Mouse (Mus musculus): ENCODE results near the gene Smc3. TPM values are rescaled to one million over a fixed set of nuclear protein-coding genes. Genes with fewer than 3 reads are reported as not detected.

Smc3 gene
- total and polyA plus RNA-seq, 2 experiments from 2014 or later: 15.3 to 44.1 TPM

DNA sequence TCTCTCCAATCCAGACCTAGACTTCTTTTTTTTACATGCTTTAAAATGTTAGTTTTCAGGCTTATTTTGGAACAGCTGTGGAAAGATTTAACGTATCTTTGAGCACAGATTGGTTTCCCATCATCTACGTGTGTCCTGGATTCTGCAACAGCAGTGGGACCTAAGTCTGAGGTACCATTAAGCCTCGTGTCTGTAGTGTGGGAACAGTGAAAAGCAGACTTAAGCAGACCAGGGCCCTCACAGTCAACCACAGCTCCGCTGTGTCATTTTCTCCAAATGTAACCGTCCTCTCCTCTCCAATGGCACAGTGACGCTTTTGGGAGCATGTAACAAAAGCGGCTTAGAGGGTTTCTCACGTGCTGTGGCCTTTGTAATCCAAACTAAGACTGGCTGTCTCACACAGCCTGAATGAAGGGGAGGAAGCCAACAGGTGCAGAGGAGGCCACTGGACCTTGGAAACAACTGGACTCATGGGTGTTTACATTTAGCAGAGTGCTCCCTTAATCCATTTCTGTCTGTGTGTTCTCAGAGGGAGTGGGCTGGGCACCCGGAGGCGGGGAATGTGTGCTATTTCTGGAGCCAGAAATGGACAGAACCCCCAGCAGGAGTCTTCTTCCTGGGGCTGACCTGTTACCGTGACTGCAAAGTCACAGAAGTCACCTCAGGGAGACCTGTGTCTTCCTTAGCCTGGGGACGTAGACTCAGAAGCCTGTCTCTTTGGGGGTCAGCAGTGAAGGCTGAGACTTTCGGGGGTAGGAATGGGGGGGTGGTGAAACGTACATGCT is 61.9 kb downstream of the Smc3 start:
- DNase-seq (ENCODE audit: low spot score) (no peak), ATAC-seq (no peak)
- Histone ChIP-seq H3K9me3 (ENCODE audit: low read length) (no peaks in the 10 kb centered on the region), H3K27ac (no peak overlapping the region), H3K4me2 (ENCODE audit: low read depth, low read length) (no peak overlapping the region), H3K27me3 (ENCODE audit: insufficient read depth, low read length) (no peaks in the 10 kb centered on the region), H3K4me1 (ENCODE audit: insufficient read depth, low read length) (no peaks in the 10 kb centered on the region), H3K36me3 (ENCODE audit: insufficient read depth, low read length) (no peaks in the 10 kb centered on the region), H3K4me3 (ENCODE audit: low read length) (no peak overlapping the region), H3K9ac (replicated peaks; ENCODE audit: low read length) (no peak overlapping the region)
- WGBS: 51% methylated on average over 14 of the region's 14 CpGs
- TF ChIP-seq CTCF (IDR thresholded peaks at IDR 0.05; ENCODE audit: low read depth): no peak

DNA sequence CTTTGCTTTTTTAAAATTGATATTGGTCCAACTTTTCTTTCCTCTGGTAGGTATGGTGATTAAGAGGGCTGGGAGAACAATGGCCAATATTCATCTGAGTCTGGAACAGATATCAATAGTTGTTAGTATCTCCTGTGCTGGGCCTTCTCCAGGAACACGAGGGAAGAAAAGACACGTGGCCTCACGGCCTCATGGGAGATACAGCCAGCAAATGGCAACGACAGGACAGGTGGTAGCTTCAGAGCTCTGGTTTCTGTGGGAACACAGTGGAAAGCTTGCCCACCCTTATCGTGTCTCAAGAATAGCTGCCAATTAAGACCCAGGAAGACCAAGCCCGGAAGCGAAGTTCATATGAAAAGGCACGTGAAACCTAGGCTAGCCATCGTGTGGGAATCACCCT is 64.6 kb downstream of the Smc3 start:
- ATAC-seq: no peak

GRCm38 (mm10) chr19:53665391-53665790 is 65.2 kb downstream of the Smc3 start:
- Histone ChIP-seq H3K27me3 (ENCODE audit: insufficient read depth, low read length) (no peaks in the 10 kb centered on the region), H3K9me3 (ENCODE audit: low read length) (no peaks in the 10 kb centered on the region), H3K4me3 (ENCODE audit: low read length) (no peak overlapping the region), H3K27ac (no peak overlapping the region), H3K36me3 (ENCODE audit: insufficient read depth, low read length) (no peaks in the 10 kb centered on the region), H3K4me1 (ENCODE audit: insufficient read depth, low read length) (no peaks in the 10 kb centered on the region), H3K4me2 (ENCODE audit: low read depth, low read length) (no peak overlapping the region), H3K9ac (replicated peaks; ENCODE audit: low read length) (no peak overlapping the region)
- no peak for ATAC-seq
- WGBS: 88% methylated on average over 4 of the region's 4 CpGs
- no peak for TF ChIP-seq CTCF (IDR thresholded peaks at IDR 0.05; ENCODE audit: low read depth)
- DNase-seq (ENCODE audit: low spot score): no peak

More for the DNA sequence above, 64.6 kb downstream of the Smc3 start:
- no peaks in the 10 kb centered on the region for H3K4me1 ChIP-seq (ENCODE audit: insufficient read depth, low read length)
- no peak for TF ChIP-seq CTCF (IDR thresholded peaks at IDR 0.05; ENCODE audit: low read depth)
- H3K4me3 ChIP-seq (ENCODE audit: low read length): no peak overlapping the region
- no peaks in the 10 kb centered on the region for H3K9me3 ChIP-seq (ENCODE audit: low read length)
- H3K4me2 ChIP-seq (ENCODE audit: low read depth, low read length): no peak overlapping the region
- H3K9ac ChIP-seq (replicated peaks; ENCODE audit: low read length): no peak overlapping the region
- no peak overlapping the region for H3K27ac ChIP-seq
- no peaks in the 10 kb centered on the region for H3K27me3 ChIP-seq (ENCODE audit: insufficient read depth, low read length)
- 87% methylated on average over 9 of the region's 9 CpGs for WGBS
- no peak for DNase-seq (ENCODE audit: low spot score)
- H3K36me3 ChIP-seq (ENCODE audit: insufficient read depth, low read length): no peaks in the 10 kb centered on the region

DNA sequence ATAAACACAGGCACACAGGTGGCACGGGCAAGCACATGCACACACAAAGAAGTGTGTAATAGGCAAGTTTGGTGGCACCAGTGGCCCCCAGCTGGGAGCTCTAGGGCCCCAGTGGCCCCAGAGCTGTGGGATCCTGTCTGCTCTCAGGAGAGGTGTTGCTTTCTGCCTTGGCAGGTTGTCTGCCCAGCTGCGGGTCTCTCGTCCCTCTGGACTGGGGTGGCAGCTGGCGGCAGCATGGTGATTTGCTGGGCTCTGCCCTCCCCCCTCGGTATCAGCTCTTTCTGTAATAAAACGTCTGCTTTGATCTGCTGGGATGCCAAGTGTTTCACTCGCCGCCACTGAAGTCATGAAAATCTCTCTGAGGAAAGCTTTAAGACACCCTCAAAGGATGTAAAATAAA is 66.5 kb downstream of the Smc3 start:
- ATAC-seq: no peak
- Histone ChIP-seq H3K9ac (replicated peaks; ENCODE audit: low read length) (no peak overlapping the region), H3K4me2 (ENCODE audit: low read depth, low read length) (no peak overlapping the region), H3K9me3 (ENCODE audit: low read length) (no peaks in the 10 kb centered on the region), H3K27me3 (ENCODE audit: insufficient read depth, low read length) (no peaks in the 10 kb centered on the region), H3K4me1 (ENCODE audit: insufficient read depth, low read length) (no peaks in the 10 kb centered on the region), H3K27ac (no peak overlapping the region), H3K36me3 (ENCODE audit: insufficient read depth, low read length) (no peaks in the 10 kb centered on the region), H3K4me3 (ENCODE audit: low read length) (no peak overlapping the region)
- no peak for DNase-seq (ENCODE audit: low spot score)
- TF ChIP-seq CTCF (IDR thresholded peaks at IDR 0.05; ENCODE audit: low read depth): no peak
- WGBS: 37% methylated on average over 8 of the region's 8 CpGs

DNA sequence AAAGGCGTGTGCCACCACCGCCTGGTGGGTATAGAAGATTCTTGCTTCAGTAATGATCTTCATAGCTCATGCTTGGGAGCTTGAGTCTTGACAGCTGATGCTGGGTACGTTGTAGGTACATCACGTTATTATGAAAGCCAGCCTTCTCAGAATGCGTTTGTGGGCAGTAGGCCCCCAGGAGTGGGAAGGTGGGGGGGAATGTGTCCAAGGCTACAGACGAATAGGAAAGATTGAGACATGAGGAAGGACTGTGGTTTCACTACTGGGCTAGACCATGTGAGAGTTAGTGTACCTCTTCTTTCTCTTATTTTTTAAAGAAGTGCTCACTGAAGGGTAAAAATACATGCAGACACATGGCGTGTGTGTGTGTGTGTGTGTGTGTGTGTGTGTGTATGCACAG is 68.6 kb downstream of the Smc3 start:
- 89% methylated on average over 7 of the region's 7 CpGs for WGBS
- DNase-seq (ENCODE audit: low spot score): no peak

GRCm38 (mm10) chr19:53670625-53671141 is 70.5 kb downstream of the Smc3 start:
- peak; percentile 35; the same call in 1 of the 2 replicates for ATAC-seq
- no peak for DNase-seq (ENCODE audit: low spot score)

More for the DNA sequence above, 68.6 kb downstream of the Smc3 start:
- no peak overlapping the region for H3K4me2 ChIP-seq (ENCODE audit: low read depth, low read length)
- H3K9me3 ChIP-seq (ENCODE audit: low read length): no peaks in the 10 kb centered on the region
- ATAC-seq: no peak
- H3K36me3 ChIP-seq (ENCODE audit: insufficient read depth, low read length): no peaks in the 10 kb centered on the region
- TF ChIP-seq CTCF (IDR thresholded peaks at IDR 0.05; ENCODE audit: low read depth): no peak
- no peaks in the 10 kb centered on the region for H3K4me1 ChIP-seq (ENCODE audit: insufficient read depth, low read length)
- no peak overlapping the region for H3K27ac ChIP-seq
- 0 out of 2 replicates have a peak, but pooled peaks cover 5% of the 10 kb centered on the region for H3K27me3 ChIP-seq (ENCODE audit: insufficient read depth, low read length)
- no peak overlapping the region for H3K4me3 ChIP-seq (ENCODE audit: low read length)
- no peak overlapping the region for H3K9ac ChIP-seq (replicated peaks; ENCODE audit: low read length)

DNA sequence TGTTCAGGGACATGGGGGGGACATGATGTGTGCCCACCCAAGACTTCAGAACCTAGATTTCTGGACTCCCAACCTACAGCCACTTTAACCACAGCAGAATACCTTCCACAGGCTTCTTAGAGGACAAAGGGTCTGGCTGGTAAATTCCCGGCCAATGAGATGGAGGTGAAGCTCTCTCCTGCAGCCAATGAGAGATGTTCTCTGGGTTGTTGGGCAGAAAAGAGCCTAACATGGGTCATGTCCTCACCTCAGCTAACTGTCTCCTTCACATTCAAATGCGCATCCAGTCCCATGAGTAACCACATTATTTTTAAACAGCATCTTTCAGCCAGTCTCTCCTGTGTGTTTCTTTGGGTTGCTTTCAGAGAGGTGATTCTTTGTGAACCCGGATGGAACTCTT is 71.2 kb downstream of the Smc3 start:
- H3K9ac ChIP-seq (replicated peaks; ENCODE audit: low read length): no peak overlapping the region
- no peak for TF ChIP-seq CTCF (IDR thresholded peaks at IDR 0.05; ENCODE audit: low read depth)
- no peak for ATAC-seq
- 52% methylated on average over 3 of the region's 3 CpGs for WGBS
- H3K4me2 ChIP-seq (ENCODE audit: low read depth, low read length): no peak overlapping the region
- no peak for DNase-seq (ENCODE audit: low spot score)
- H3K9me3 ChIP-seq (ENCODE audit: low read length): no peaks in the 10 kb centered on the region
- no peaks in the 10 kb centered on the region for H3K4me1 ChIP-seq (ENCODE audit: insufficient read depth, low read length)
- no peak overlapping the region for H3K4me3 ChIP-seq (ENCODE audit: low read length)
- H3K27ac ChIP-seq: no peak overlapping the region
- H3K36me3 ChIP-seq (ENCODE audit: insufficient read depth, low read length): no peaks in the 10 kb centered on the region
- H3K27me3 ChIP-seq (ENCODE audit: insufficient read depth, low read length): peaks cover 10% of the 10 kb centered on the region; the same call in 1 of the 2 replicates

More at GRCm38 (mm10) chr19:53670625-53671141, 70.5 kb downstream of the Smc3 start:
- H3K4me3 ChIP-seq (ENCODE audit: low read length): no peak overlapping the region
- no peak overlapping the region for H3K9ac ChIP-seq (replicated peaks; ENCODE audit: low read length)
- no peaks in the 10 kb centered on the region for H3K4me1 ChIP-seq (ENCODE audit: insufficient read depth, low read length)
- no peaks in the 10 kb centered on the region for H3K36me3 ChIP-seq (ENCODE audit: insufficient read depth, low read length)
- H3K4me2 ChIP-seq (ENCODE audit: low read depth, low read length): no peak overlapping the region
- no peak overlapping the region for H3K27ac ChIP-seq
- no peak for TF ChIP-seq CTCF (IDR thresholded peaks at IDR 0.05; ENCODE audit: low read depth)
- peaks cover 10% of the 10 kb centered on the region; the same call in 1 of the 2 replicates for H3K27me3 ChIP-seq (ENCODE audit: insufficient read depth, low read length)
- WGBS: 51% methylated on average over 12 of the region's 12 CpGs
- no peaks in the 10 kb centered on the region for H3K9me3 ChIP-seq (ENCODE audit: low read length)

All from hindbrain, postnatal 0 days (tissue).